Mouse (Mus musculus) forebrain, postnatal 0 days (tissue): ENCODE measurements at regions not wholly inside any gene's neighbourhood (a gene's known extent, or its start where the extent isn't known, plus 50 kb on each side); places are given as distances from the start of the nearest gene placed in this dataset.

ENCODE experiments used
- ATAC-seq: fragments of 200-750 bp; cut with Nextera tagmentation; 2 replicates; pipeline ENCODE4 v1.8.0; 2017; ENCODE audit warnings: mild to moderate bottlenecking, moderate library complexity
- DNase-seq: peaks from one replicate; pipeline ENCODE4 v3.0.0-alpha.2; 2015
- H3K27ac ChIP-seq: fragments of 300-500 bp; sonication (generic); 2 replicates; pipeline ENCODE4 v1.5.1; 2014; ENCODE audit warnings: low read depth, mild to moderate bottlenecking, antibody characterized with exemption, low read length, moderate library complexity, mixed read lengths
- H3K27me3 ChIP-seq: fragments of 300-500 bp; sonication (generic); 2 replicates; pipeline ENCODE4 v1.6.1; 2014; ENCODE audit warnings: mild to moderate bottlenecking, low read length, mixed read lengths; ENCODE audit not compliant: insufficient read depth
- H3K36me3 ChIP-seq: fragments of 300-500 bp; sonication (generic); 2 replicates; pipeline ENCODE4 v1.6.1; 2014; ENCODE audit warnings: mild to moderate bottlenecking, moderate library complexity; ENCODE audit not compliant: insufficient read depth
- H3K4me1 ChIP-seq: fragments of 300-500 bp; sonication (generic); 2 replicates; pipeline ENCODE4 v1.6.1; 2014; ENCODE audit warnings: antibody characterized with exemption; ENCODE audit not compliant: insufficient read depth
- H3K4me2 ChIP-seq: fragments of 300-500 bp; sonication (generic); 2 replicates; pipeline ENCODE4 v1.6.1; 2014; ENCODE audit warnings: low read depth, mild to moderate bottlenecking, moderate library complexity
- H3K4me3 ChIP-seq: fragments of 300-500 bp; sonication (generic); 2 replicates; pipeline ENCODE4 v1.5.1; 2014; ENCODE audit warnings: low read depth, low read length, mixed read lengths
- H3K9ac ChIP-seq: fragments of 300-500 bp; sonication (generic); 2 replicates; pipeline ENCODE4 v1.6.1; 2014; ENCODE audit warnings: mild to moderate bottlenecking
- H3K9me3 ChIP-seq: fragments of 300-500 bp; sonication (generic); 2 replicates; pipeline ENCODE4 v1.6.1; 2016; ENCODE audit warnings: low read length
- CTCF ChIP-seq: sonication (generic); IDR thresholded peaks from 2 replicates; pipeline ENCODE4 v1.5.1; 2016; ENCODE audit warnings: antibody characterized with exemption, control low read depth, low read depth
- WGBS: fragments of 180-500 bp; shearing (Covaris S2); extraction: QIAGEN DNeasy Blood & Tissue Kit; methylation state at CpG from one replicate; pipeline ENCODE4 v1.1.7; 2014; 5-methylcytosine and 5-hydroxymethylcytosine counted together

- Histone ChIP-seq H3K4me2 (no peak overlapping the region), H3K9ac (no peak overlapping the region), H3K27ac (no peak overlapping the region), H3K4me1 (no peaks in the 10 kb centered on the region), H3K4me3 (no peak overlapping the region), H3K27me3 (no peaks in the 10 kb centered on the region), H3K36me3 (no peaks in the 10 kb centered on the region), H3K9me3 (no peaks in the 10 kb centered on the region)
- DNase-seq (no peak), ATAC-seq (no peak)
- 75% methylated on average over 12 of the region's 12 CpGs for WGBS
- no peak for TF ChIP-seq CTCF
Observed at GRCm38 (mm10) chr10:117896911-117897643, 51.2 kb upstream of the Rap1b start.

GRCm38 (mm10) chr10:117897766-117898165 is 51.9 kb upstream of the Rap1b start:
- no peak for ATAC-seq
- H3K36me3 ChIP-seq = no peaks in the 10 kb centered on the region
- 69% methylated on average over 5 of the region's 5 CpGs for WGBS
- no peaks in the 10 kb centered on the region for H3K27me3 ChIP-seq
- no peak overlapping the region for H3K9ac ChIP-seq
- H3K27ac ChIP-seq = no peak overlapping the region
- no peaks in the 10 kb centered on the region for H3K4me1 ChIP-seq
- no peak for TF ChIP-seq CTCF
- H3K4me2 ChIP-seq = no peak overlapping the region
- no peaks in the 10 kb centered on the region for H3K9me3 ChIP-seq
- H3K4me3 ChIP-seq = no peak overlapping the region
- no peak for DNase-seq

- 96% methylated on average over 3 of the region's 3 CpGs for WGBS
- Histone ChIP-seq H3K9me3 (no peaks in the 10 kb centered on the region), H3K9ac (no peak overlapping the region), H3K36me3 (no peaks in the 10 kb centered on the region), H3K27ac (no peak overlapping the region), H3K4me2 (no peak overlapping the region), H3K4me1 (no peaks in the 10 kb centered on the region), H3K4me3 (no peak overlapping the region), H3K27me3 (no peaks in the 10 kb centered on the region)
- DNase-seq (no peak), ATAC-seq (no peak)
- TF ChIP-seq CTCF = no peak
Observed at GRCm38 (mm10) chr10:117898391-117898790, 52.6 kb upstream of the Rap1b start.

DNA sequence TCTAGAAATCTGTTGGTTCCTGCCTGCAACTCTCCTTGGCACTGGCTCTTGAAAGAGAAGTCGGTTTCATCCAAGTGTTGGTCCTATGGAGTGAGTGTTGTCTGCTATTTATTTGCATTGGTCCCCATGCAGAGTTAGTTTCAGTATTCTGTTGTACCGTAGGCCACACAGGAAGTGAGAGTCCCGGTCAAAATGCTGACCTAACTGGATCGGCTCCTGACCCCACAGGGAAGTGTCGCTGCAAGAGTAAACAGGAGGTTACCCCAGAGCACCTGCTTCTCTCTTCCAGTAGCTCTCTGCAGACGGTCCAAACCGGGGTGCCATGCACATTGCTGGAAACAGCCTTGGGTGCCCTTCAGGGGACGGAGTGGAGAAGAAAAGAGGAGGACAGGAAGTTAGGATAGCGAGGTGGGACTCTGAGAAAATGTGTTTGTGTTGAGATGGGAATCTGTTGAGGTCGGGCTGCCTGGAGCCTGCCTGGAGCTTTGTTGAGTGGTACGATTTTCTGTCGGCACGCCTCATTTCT is 53.6 kb upstream of the Rap1b start:
- Histone ChIP-seq H3K27ac (no peak overlapping the region), H3K9me3 (no peaks in the 10 kb centered on the region), H3K36me3 (no peaks in the 10 kb centered on the region), H3K9ac (no peak overlapping the region), H3K4me2 (no peak overlapping the region), H3K4me3 (no peak overlapping the region), H3K27me3 (no peaks in the 10 kb centered on the region), H3K4me1 (no peaks in the 10 kb centered on the region)
- ATAC-seq (no peak), DNase-seq (no peak)
- no peak for TF ChIP-seq CTCF
- 65% methylated on average over 13 of the region's 13 CpGs for WGBS

GRCm38 (mm10) chr10:117905666-117906266 is 59.9 kb upstream of the Rap1b start:
- Histone ChIP-seq H3K27me3 (no peaks in the 10 kb centered on the region), H3K4me3 (peak overlapping the region; percentile 33), H3K4me1 (0 out of 2 replicates have a peak, but pooled peaks cover 4% of the 10 kb centered on the region), H3K9ac (peak overlapping the region; percentile 56), H3K27ac (peak overlapping the region; percentile 71), H3K9me3 (no peaks in the 10 kb centered on the region), H3K4me2 (peak overlapping the region; percentile 70), H3K36me3 (no peaks in the 10 kb centered on the region)
- ATAC-seq (peak; percentile 40), DNase-seq (no peak)
- TF ChIP-seq CTCF = no peak
- WGBS = 13% methylated on average over 27 of the region's 27 CpGs

DNA sequence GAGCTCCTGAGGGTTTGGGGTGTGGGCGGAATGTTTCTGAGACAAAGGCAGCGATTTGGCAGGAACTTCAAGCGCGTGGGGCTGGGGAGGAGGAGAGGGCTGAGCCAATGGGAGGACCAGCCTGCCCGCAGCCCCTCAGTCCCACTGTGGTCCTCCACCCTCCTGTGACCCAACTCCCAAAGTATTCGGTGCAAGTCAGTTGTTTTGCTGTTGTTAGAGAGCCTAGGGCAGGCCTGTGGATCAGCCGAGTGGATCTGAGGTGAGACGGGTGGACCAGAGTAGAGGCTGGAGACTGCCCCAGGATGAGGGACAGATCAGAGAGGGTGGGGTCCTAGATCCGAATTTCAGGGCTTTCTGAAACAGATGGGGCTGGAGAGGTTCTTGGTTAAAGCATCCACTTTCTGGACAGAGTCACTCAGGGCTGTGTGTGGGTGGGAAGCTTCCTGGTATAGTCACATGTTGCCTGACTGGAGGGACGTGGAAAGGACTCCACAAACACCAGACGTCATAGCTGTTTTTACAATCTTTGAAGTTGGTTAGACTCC is 60.5 kb upstream of the Rap1b start:
- Histone ChIP-seq H3K4me3 (peak overlapping the region; percentile 33), H3K9ac (peak overlapping the region; percentile 56), H3K36me3 (no peaks in the 10 kb centered on the region), H3K27me3 (no peaks in the 10 kb centered on the region), H3K27ac (peak overlapping the region; percentile 71), H3K9me3 (no peaks in the 10 kb centered on the region), H3K4me2 (peak overlapping the region; percentile 70), H3K4me1 (0 out of 2 replicates have a peak, but pooled peaks cover 4% of the 10 kb centered on the region)
- TF ChIP-seq CTCF = no peak
- DNase-seq (peak; percentile 78), ATAC-seq (peak; percentile 90)
- whole genome bisulfite sequencing = 11% methylated on average over 11 of the region's 11 CpGs
